Mouse (Mus musculus) mesoderm, embryonic 11.5 days (tissue): Measurements from ENCODE around the gene Flcn.
"Not testable (repeated sequence)": the region's sequence is repeated elsewhere in the genome, so short reads cannot be mapped to it uniquely, and the experiment has no call there.

Source experiments
- DNase-seq: peaks from one replicate; pipeline ENCODE4 v3.0.0-alpha.2; 2012; ENCODE audit warnings: low read depth, low spot score

The Flcn gene

DNA sequence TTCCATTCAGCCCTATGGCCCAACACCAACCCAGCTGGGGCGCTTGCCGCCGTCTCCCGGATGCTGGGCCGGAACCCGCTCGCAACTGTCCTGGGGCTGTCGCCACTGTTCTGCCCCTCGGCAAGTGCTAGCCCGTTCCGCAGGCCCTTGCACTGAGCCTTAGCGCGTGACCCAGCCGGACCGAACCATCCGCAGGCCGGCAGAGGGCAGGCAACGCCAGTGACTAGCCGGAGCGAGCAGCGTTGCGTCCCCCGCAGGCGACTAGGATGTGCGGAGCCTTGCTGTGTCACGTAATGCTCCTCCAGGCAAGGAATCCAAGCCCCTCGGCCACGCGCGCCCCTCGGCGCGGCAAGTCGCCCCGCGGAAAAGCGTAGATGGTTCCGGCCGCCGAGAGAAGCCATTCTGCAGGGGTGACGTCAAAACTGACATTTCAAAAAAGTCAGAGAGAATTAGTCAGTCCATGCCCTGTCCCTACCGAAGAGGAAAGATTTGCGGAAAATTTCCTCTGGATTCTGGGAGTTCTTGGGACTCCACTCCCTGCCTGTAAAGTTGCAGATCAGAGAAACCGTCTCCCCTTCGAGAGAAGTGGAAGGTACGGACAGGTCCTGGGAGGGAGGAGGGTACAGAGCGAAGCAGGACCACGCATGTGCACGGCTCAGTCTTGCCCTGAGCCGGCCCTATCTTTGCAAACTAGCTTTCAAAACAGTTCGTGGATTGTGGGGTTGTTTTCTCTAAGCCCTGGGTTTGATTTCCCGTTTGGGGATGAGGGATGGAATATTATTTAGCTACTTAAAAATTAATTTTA lies at the start of gene Flcn:
Gene Flcn (minus strand): TSS at position 347 of the 805 bp plus-strand sequence.
- peak; percentile 90 for DNase-seq

DNA sequence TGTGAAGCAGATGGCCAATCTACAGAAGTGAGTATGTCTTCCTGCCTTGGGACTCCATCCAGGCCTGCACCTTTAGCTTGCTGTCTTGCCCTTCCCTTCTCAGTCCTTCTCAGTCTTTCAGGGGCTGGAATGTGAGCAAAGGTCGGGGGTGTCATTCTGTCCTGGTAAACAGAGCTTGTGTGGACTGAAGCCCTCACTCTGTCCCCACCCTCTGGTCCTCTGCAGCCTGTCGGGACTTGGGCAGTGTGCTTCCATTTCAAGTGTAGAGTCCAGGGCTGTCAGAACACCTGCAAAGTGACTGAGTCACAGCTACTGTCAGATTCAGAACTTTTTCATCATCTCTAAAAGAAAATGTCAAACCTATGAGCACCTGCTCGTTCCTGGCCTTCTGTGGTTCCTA lies 43.0 kb upstream of the Flcn start:
- no peak for DNase-seq

DNA sequence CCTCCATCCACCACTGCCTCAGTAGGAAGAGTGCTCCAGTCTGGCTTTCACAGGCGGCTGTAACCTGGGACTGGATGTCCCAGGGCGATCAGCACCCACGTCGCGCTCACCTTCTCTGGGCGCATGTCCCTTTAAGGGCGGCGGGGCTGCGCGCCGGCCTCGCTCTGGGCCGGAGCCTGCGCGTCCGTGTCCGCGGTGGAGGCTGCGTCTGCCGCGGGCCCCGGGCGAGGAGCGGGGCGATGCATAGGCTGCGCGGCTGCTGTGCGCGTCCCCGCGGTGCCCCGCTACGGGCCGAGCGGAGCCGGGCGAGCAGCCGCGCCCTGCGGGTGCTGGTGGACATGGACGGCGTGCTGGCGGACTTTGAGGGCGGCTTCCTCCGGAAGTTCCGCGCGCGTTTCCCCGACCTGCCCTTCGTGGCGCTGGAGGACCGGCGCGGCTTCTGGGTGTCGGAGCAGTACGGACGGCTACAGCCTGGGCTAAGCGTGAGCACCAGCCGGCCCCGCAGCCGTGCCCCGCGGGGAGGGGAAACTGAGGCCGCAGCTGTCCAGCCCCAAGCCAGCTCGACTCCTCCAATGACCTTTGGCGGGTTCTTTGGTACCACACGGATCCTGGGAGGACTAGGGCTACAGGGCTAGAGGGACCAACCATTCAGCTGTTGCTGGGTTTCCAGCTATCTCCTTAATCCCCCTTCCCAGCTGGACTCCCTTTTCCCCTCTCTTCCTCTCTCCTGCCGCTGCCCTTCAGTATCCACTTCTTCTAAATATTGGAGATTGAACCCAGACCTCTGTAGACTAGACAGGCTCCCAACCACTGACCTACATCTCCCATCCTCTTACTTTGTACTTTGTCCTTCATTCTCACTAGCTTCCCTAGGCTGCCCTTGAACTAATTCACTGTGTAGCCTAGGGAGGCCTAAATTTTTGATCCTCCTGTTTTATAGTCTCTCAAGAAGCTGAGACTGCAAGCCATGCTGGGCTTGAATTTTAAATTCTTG lies 38.4 kb upstream of the Flcn start:
- peak; percentile 74 for DNase-seq

GRCm38 (mm10) chr11:59847131-59847530 lies 37.3 kb upstream of the Flcn start:
- peak; percentile 78 for DNase-seq

- DNase-seq = no peak
These were observed 36.5 kb upstream of the Flcn start for GRCm38 (mm10) chr11:59846311-59846710.

- peak; percentile 97 for DNase-seq
These were observed 29.8 kb upstream of the Flcn start, which contains the start of gene Cops3 for GRCm38 (mm10) chr11:59839459-59840126. TSS of gene Cops3 (minus strand) at chr11:59839838.

- peak; percentile 93 for DNase-seq
These were observed 29.2 kb upstream of the Flcn start, which contains the start of gene Nt5m for GRCm38 (mm10) chr11:59839008-59839458. TSS of gene Nt5m (plus strand) at chr11:59839447.

DNA sequence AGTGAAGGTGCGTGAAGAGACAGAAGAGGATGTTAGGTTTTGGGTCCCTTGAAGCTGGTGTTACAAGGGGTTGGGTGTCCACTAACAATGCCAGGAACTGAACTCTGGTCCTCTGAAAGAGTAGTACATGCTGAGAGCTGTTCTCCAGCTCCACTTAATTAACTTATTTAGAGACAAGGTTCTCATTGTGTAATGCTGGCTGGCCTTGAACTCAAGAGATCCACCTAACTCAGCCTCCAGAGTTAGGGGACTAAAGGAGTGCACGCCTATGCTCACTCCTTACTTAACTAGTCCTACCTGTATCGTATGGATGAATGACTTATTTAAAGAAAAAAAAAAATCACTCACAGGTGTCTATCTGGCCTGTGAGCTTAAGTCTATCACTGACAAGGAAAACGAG lies 28.6 kb upstream of the Flcn start:
- DNase-seq = no peak

GRCm38 (mm10) chr11:59837789-59838188 lies 28.0 kb upstream of the Flcn start:
- not testable (repeated sequence) for DNase-seq

- no peak for DNase-seq
These were observed 11.8 kb upstream of the Flcn start for GRCm38 (mm10) chr11:59821625-59822024.

DNA sequence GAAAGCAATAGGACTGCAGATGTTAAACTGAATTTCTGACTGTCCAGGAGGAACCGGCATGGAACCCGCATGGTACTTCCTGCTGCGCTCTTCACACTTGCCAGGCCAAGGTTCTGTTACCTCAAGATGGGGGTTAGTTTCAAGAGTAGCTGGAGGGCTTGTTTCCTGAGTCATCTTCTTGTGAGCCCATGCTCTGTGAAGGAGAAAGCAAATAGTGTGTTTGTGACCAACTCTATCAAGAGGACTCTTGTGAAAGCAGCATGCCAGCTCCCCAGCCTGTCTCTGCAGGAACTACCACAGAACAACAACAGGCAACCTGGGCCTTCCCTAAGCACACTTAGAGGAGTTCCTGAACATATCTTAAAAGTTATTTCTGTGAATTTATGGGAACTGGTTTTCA lies 8.1 kb upstream of the Flcn start:
- DNase-seq = no peak

- DNase-seq = no peak
These were observed 5.8 kb upstream of the Flcn start for GRCm38 (mm10) chr11:59815482-59816065.

DNA sequence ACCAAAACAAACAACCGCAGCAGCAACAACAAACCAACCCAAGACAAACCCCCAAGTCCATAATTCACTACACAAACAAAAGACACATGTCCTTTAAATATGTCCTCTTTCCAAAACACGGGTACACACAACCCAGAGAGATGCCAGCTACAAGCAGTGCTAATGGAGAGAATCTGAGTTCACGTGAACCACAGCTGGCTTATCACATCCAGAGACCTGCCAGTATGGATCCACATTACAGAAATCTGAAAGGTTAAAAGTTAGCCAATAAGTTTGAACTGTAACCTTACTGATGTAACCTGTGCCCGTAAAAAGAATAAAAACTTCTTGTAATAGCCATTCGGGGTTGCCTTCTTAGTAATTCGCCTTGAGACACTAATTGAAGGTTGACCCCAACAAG lies 5.1 kb upstream of the Flcn start:
- no peak for DNase-seq

DNA sequence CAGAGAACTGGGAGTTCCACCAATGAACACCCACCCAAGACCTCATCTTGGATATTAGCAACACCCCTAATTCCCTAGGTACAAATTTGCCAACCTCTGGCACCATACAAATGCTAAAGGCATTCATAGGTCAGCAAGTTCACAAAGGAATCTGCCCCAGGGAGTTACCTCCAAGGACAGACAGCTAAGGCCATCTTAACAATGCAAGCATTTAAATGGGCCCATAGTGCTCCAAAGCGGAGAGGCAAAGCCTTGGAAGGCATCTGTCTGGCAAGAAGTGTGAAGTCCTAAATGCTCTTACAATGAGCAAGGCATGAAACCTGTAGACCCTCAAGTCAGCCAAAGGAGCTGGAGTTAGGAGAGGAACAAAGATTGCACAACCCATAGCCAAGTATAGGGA lies 4.5 kb upstream of the Flcn start:
- no peak for DNase-seq

DNA sequence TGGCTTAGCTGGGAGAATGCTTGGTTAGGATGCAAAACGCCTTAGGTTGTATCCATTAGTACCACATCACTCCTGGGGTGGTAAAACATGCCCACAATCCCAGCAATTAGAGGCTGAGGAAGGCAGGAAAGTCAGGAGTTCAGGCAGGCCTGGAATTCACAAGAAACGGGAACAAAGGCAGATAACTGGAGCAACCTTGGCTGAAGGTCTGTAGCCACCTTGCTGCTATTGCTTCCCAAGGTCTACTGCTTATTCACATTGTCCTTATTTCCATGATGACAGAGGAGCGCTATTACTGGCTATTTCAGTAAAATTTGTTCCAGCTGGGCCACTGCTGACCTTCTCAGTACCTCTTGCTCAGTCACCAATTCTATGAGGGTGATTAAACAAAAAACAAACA lies 3.5 kb upstream of the Flcn start:
- no peak for DNase-seq

DNA sequence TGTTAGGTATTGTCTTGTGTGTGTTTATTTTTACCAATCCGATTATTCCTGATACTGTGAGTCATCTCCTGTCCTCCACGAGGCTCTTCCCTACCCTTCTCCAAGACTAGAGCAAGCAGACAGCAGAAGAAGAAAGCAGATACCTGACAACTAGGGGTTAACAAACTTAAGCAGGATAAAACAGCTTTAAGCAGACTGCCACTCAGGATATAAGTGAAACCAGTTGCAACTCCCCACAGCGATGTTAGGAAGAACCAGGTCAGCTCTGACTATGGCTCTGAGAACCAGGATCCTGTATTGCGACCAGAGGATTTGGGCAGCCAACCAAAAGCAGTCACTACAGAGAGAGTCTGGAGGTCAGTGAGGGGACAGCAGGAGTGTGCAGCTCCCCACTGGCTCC lies 1.4 kb upstream of the Flcn start:
- DNase-seq = no peak

GRCm38 (mm10) chr11:59810480-59811158 lies 803 bp upstream of the Flcn start:
- DNase-seq = no peak

DNA sequence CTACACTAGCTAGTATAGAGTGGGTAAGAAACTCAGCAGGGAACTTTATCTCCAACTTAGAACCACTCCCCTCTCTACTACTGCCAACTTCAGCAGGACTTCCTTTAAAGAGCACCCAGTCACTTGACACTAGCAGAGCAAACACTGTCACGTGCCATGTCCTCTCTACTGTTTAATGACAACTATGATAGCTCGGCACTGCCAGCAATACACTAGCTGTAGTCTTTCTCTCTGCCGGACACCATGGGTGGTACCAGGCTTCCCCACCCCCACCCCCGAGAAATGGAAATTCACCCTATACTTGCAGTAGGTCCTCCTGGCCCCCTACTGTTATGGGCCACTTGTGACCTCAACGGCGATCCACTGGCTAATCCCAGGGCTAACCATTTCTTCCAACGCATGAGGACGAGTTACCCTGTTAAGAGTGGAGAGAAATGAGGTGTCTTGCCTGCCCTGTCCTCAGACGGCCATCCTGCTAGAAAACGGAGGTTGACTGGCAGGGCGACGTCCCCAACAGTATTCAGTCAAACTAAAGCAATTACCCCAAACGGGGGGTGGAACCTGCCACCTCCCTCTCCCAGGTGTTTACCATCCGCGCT lies 646 bp downstream of the Flcn start:
- DNase-seq = no peak

DNA sequence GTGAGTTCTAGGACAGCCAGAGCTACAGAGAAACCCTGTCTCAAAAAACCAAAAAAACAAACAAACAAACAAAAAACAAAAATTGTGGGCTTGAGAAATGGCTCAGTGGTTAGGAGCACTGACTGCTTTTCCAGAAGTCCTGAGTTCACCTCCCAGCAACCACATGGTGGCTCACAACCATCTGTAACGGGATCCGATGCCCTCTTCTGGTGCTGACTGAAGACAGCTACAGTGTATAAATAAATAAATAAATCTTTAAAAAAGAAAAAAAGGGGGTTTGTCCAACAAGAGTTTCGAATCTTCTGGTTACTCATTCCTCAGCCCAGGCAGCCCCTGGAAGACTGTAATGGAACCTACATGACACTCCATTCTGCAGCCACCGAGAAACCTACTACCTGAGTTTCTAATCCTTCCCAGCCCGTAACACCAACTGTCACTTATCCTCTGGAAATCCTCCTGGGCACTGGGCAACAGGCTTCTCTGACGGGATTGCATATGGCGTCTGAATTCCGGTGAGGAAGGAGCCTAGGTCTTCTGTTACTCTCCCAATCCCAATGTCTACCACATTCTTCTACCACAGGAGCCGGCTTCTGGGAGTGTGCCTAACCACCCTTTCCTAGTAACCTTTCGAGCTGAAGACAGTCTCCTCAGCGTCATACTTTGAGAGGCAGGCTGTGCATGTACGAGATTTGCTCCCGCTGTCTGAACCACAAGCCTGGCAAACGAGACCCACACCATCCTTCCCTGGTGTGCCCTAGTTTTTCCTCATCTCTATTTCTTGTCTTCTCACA lies 1.5 kb downstream of the Flcn start:
- DNase-seq = no peak

- no peak for DNase-seq
These were observed 4.2 kb downstream of the Flcn start for GRCm38 (mm10) chr11:59805656-59806055.
